Mouse (Mus musculus): ENCODE results near the gene H2-Q4.
A peak's percentile ranks its signal among the peaks of the same experiment; 100 is the strongest.
"Not testable (repeated sequence)": the region's sequence is repeated elsewhere in the genome, so short reads cannot be mapped to it uniquely, and the experiment has no call there.

GRCm38 (mm10) chr17:35424624-35425416, 45.4 kb downstream of the H2-Q4 start, which contains the start of gene H2-Q6:
- TF ChIP-seq CTCF (IDR thresholded peaks at IDR 0.05; ENCODE audit: extremely low read depth, insufficient read depth, insufficient read length, insufficient replicate concordance) = not testable (repeated sequence)
- peak; percentile 78 for TF ChIP-seq POLR2A (IDR thresholded peaks at IDR 0.05; ENCODE audit: low read depth, low read length)
